Mouse (Mus musculus) megakaryocyte-erythroid progenitor cell, adult 5-6 weeks (primary cell): ENCODE results near the gene Tulp1. TPM values are rescaled to one million over a fixed set of nuclear protein-coding genes. Genes with fewer than 3 reads are reported as not detected.
"Not testable (repeated sequence)": the region's sequence is repeated elsewhere in the genome, so short reads cannot be mapped to it uniquely, and the experiment has no call there.

Experiments
- ATAC-seq: replicated peaks from 2 replicates; pipeline ENCODE4 v1.8.0; 2016; ENCODE audit warnings: mild to moderate bottlenecking, inconsistent platforms; ENCODE audit not compliant: severe bottlenecking, poor library complexity, low FRiP score, low TSS enrichment
- total RNA-seq, 2 experiments: library from RNA; stranded (forward) in 1 of 2; stranded (reverse) in 1 of 2; fragments of 200-1000, 215-1000 nt in 1 of 2; fragments of >200 nt in 1 of 2; fragmentation: Nextera tagmentation in 1 of 2; gene quantifications; 2 replicates each; pipeline ENCODE4 v1.2.3; 2014 to 2017

The Tulp1 gene
- total RNA-seq, 2 experiments from 2014 or later: not detected

DNA sequence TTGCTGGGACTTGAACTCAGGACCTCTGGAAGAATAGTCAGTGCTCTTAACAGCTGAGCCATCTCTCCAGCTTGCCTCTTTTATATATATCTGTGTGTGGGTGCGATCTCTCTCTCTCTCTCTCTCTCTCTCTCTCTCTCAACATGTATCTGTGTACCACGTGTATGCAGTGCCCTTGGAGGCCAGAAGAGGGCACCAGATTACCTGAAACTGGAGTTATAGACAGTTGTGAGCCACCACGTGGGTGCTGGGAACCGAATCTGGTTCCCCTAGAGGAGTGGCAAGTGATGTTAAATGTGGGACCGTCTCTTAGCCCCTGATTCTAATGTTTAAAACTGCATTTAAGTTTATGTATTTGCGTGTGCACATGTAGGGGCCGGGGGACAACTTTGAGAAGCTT is 40.6 kb downstream of the Tulp1 start:
- ATAC-seq: not testable (repeated sequence)

DNA sequence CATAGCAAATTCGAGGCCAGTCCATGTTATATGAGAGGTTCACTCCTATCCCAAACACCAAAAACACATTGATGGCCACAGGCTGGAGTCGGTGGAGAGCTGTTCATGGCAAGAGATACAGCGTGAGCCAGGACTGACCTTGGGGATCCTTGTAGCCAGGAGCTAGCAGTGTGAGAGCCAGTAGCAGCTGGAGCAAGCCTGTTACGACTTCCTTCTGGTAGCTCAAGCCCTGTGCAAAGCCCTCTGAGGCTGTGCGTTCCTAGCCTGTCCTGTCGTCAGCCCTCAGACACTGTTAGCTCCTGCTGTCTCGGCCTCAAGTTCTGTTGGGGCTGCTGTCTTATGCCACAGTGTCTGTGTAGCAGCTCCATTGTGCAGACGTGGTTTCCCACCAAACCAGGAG is 41.2 kb downstream of the Tulp1 start:
- ATAC-seq: no peak

DNA sequence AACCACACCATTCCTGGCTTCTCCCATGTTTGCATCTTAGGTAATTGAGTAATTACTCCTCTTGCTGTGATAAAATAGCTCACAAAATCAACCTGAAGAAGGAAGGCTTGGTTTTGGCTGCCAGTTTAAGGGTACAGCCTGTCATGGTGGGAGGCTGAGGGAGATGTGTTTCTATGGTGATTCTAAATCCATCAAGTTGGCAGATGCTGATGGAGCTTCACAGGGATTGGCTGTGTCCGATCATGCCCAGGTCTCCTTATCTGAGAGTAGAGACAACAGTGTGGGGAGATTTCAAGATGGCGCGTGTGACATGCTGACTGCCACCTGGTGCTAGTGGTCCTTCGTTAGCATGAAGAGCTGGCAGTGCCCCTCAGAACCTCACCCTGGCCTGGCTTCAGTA is 43.3 kb downstream of the Tulp1 start:
- no peak for ATAC-seq

DNA sequence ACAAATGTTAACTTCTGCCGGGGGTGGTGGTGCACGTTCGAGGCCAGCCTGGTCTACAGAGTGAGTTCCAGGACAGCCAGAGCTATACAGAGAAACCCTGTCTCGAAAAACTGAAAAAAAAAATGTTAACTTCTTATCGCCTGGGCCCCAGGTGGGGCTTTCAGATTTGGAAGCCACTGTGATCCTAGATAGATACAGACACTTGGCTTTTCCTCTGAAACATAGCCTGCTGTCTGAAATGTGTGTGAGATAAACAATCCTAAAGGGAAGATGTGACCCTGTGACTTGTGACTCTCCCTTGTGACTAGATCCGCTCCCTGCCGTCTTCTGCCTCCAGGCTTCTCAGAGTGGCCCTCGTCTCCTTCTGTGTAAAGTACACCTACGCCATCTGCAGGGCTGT is 47.3 kb downstream of the Tulp1 start:
- ATAC-seq: peak; percentile 53

DNA sequence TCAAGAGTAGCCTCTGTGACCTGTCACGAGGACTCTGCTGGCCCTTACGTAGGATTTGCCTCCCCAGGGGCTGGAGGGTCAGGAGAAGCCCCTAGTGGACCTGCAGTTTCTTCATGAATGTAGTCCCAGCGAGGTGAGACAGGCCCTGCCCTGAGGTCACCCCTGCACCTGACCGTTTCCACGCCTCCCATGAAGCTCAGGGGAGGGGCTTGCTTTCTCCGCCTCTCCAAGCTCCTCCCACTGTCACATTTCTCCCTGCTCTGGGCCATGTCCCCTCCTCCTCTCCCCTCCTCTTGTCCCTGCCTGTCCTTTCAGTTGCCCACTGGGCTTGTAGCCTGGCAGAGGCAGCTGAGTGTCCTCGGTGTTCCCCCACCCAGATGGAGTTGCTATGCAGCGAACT is 47.9 kb downstream of the Tulp1 start:
- ATAC-seq: no peak

DNA sequence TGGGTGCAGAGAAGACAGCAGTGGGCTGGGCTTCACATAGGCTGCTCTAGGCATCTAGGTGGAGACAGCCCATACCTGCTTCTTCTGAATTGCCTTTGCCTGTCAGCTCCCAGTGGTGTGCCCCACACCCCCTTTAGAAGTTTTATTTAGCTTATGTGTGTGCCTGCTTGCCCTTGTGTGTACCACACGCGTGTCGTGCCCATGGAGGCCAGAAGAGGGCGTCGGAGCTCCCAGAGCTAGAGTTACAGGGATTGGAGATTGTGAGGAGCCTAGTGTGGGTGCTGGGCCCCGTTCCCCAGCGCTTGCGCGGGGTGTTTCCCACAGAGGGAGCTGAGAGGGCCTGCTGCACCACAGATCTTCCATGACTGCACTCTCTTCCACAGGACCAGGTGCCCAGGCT is 48.5 kb downstream of the Tulp1 start:
- ATAC-seq: no peak

DNA sequence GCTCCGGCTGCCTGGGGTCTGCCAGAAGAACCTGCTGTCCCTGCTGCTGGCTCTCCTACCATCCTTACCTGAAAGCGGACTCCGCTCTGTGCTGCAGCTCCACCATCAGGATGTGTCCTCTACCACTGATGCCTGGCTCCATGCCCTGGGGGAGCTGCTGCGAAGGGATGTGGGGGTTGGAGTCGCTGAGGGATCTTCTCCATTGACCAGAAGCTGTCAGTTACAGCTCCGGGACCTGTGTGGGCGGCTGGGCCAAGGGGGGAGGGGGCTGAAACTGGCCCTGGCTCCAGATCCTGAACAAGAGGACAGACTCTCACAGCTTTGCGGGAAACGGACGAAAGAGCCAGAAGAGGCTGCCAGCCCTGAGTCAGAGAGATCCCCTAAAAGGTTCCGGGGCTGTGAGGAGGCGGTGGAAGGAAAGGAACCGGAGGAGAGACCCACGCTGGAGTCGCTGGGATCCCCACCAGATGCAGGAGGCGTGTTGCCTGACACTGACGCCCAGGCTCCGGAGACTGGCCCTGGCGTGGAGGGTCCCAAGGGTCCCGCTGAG is 49.3 kb downstream of the Tulp1 start:
- ATAC-seq: no peak

DNA sequence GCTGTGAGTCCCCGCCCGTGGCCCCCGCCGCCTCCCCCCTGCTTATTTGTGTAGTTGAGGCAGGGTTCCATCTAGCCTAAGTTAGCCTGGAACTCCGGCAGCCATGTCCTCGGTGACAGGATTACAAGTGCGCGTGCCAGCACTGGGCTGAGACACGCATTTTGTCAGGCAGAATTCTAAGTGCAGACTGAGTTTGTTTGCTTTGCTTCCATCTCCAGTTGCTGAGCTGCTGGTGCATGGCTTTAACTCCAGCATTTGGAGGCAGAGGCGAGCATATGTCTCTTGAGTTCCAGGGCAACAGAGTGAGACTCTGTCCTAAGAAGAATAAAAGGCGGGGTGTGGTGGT is 51.2 kb downstream of the Tulp1 start:
- no peak for ATAC-seq

DNA sequence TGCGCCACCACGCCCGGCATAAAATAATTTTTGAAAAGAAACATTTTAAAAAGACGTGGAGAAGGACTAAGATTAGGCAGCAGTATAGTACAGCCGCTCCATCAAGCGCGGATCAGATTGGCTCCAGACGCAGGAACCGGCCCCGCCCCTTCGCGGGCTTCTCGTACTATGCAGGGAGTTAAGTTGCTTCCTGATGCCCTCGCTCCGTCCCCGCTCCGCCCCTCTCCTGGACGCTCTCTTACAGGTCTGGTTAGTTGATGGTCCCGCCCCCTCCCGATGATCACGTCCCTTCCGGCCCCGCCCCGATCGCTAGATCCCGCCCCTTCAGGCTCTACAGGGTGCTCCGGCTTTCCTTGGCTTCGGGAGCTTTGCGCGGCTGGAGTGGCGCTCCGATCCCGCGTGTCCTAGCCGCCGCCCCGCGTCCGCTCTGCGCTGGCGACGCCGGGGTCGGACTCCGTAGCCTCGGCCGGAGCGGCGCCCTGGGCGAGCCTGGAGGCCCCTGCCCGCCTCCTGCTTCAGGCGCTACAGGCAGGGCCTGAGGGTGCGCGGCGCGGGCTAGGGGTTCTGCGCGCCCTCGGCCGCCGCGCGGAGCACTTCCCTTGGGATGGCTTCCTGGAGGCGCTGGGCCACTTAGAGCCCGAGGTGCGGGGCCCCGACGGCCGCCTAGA is 51.7 kb downstream of the Tulp1 start, which contains the start of gene Fance:
Gene Fance (plus strand): TSS at position 308 of the 668 bp plus-strand sequence.
- peak; percentile 90 for ATAC-seq

DNA sequence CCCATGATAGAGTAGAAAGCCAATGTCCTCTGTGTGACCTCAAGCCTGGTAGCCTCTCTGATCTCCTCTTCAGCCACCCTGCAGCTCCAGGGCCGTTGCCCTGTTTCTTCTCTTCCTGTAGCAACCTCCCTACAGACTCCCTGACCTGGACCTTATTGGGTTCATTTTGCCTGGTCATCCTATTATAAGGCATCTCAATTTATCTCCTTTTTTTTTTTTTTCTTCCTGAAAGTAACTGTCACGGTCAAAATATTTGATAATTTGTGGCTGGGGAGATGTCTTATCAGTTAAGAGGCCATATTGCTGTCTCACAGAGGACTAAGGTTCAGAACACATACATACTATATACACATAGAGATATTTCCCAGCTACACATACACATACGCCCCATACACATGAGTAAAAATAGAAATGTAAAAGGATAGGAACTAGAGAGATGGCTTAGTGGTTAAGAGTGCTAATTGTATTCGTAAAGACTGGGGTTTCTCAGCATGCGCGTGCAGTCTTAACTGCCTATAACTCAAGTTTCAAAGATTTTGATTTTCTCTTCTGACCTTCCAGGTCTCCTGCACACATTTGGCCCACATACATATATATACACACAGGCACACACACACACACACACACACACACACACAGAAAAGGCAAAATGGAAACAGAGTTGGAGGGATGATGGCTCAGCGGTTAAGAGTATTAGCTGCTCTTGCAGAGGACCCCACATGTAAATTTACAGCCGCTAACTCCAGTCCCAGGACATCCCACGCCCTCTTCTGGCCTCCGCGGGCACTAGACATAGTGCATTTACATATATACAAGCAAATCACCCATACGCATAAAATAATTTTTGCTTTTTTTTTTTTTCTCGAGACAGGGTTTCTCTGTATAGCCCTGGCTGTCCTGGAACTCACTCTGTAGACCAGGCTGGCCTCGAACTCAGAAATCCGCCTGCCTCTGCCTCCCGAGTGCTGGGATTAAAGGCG is 52.5 kb downstream of the Tulp1 start:
- peak; percentile 38; the same call in 1 of the 2 replicates for ATAC-seq

DNA sequence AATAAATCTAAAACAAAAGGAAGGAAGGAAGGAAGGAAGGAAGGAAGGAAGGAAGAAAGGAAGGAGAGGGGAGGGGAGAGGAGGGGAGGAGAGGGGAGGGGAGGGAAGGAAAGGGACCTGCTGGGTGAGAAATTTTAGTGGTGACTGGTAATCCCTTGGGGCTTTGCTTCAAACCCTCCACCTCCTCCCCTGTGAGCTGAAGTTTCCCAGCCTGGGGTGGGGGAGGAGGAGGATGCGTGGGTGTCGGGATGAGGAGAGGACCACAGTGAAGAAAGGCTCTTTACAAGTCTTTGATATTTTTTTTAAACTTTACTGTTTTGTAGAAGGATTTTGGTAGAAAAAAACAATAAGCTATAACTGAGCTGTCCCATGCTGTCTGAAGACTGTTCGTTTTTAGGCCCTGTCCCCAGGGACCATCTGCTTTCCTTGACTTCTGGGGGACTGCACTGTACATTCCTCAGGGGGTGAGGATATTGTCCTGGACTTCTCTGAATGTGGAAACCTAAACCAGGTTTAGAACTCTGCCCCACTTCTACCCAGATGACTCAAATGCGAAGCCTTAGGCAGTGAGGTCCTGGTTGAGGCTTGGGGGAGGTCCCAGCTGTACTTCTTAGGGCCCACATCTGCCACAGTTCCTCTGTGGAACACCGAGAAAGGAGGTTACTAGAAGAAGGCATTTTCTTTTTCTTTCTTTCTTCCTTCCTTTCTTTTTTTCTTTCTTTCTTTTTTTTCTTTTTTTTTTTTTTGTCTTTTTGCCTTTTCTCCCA is 53.5 kb downstream of the Tulp1 start:
- no peak for ATAC-seq

DNA sequence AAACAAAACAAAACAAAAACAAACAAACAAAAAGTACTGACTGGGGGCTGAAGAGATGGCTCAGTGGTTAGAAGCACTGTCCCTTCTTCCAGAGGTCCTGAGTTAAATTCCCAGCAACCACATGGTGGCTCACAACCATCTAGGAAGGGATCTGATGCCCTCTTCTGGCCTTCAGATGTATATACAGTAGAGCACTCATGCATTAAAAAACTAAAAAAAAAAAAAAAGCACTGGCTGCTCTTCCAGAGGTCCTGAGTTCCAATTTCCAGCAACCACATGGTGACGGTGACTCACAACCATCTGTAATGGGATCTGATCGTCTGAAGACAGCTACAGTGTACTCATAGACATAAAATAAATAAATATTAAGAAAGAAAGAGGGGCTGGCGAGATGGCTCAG is 54.2 kb downstream of the Tulp1 start:
- no peak for ATAC-seq

DNA sequence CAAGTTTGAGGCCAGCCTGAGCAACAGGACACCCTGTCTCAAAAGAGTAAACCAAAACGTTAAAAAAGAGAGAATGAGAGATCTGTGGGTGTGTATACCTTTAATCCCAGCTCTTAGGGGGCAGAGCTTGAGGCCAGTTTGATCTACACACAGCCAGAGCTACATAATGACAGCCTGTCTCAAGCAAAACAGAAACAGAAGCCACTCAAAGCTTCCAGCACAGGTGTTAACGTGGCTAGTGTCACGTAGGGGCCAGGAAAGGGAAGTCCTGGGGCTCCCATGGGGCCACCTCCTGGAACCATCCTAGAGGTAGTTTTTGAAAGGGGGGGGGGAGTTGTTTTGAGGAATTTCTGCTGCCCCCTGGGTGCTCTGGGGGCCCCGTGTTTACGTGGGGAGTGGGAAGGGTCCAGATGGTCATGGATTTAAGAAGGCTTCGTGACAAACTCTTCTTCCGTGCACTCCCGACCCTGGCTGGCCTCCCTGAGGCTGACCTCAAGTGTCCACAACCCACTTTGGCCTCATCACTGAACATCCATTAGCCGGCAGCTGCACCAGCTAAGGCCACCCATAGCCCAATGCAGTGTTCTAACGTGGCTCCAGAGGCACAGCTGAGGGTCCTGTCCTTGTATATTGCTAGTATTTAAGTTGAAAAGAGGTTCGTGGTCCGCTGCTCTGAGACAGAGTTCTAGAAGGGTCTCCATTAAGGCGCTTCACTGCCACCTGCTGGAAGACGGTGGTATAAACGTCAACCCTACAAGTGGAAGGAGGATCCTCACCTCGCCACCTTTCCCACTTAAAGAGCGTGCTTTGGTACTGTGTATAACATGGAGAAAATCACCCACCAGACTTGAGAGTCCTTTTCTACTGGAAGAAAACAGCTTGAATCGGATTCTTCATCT is 56.5 kb downstream of the Tulp1 start:
- peak; percentile 63 for ATAC-seq

DNA sequence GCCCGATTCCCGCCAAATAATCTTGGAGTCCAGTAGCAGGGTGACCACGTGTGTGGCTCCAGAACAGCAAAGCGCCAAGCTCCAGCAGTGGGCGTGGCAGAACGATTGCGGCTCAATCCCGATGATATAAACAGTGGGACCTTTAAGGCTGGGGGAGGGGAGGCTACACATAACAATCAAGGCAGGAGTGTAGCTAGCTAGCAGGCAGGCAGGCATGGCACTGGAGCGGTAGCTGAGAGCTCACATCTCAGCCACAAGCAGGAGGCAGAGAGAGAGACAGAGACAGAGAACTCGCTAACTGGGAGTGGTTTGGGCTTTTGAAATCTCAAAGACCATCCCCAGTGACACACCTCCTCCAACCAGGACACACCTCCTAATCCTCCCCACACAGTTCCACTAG is 59.9 kb downstream of the Tulp1 start:
- ATAC-seq: no peak

Other genes starting within 250 kb of the Tulp1 start
- not detected in 2 replicates for gene Scube3, start 223.1 kb downstream of the Tulp1 start, total RNA-seq (2014; fragmentation: Nextera tagmentation)
- 0.15 TPM in 1 of 2 replicates, not detected in the other for gene Scube3, start 223.1 kb downstream of the Tulp1 start, total RNA-seq (2017)
- 17.5 and 27.0 TPM in 2 replicates for gene Zfp523, start 188.1 kb downstream of the Tulp1 start, total RNA-seq (2014; fragmentation: Nextera tagmentation)
- gene Zfp523, start 188.1 kb downstream of the Tulp1 start, total RNA-seq (2017): 8.7 and 13.3 TPM in 2 replicates
- gene Def6, start 157.4 kb downstream of the Tulp1 start, total RNA-seq (2014; fragmentation: Nextera tagmentation): 24.5 and 35.1 TPM in 2 replicates
- 41.1 and 80.3 TPM in 2 replicates for gene Def6, start 157.4 kb downstream of the Tulp1 start, total RNA-seq (2017)
- 7.6 and 9.7 TPM in 2 replicates for gene Ppard, start 132.5 kb downstream of the Tulp1 start, total RNA-seq (2014; fragmentation: Nextera tagmentation)
- gene Ppard, start 132.5 kb downstream of the Tulp1 start, total RNA-seq (2017): 1.7 and 2.0 TPM in 2 replicates
- gene Fance, start 51.7 kb downstream of the Tulp1 start, total RNA-seq (2014; fragmentation: Nextera tagmentation): 47.6 and 82.8 TPM in 2 replicates
- 21.0 and 56.9 TPM in 2 replicates for gene Fance, start 51.7 kb downstream of the Tulp1 start, total RNA-seq (2017)
- 3,438 and 3,746 TPM in 2 replicates for gene Rpl10a, start 36.8 kb downstream of the Tulp1 start, total RNA-seq (2014; fragmentation: Nextera tagmentation)
- 861 and 1,170 TPM in 2 replicates for gene Rpl10a, start 36.8 kb downstream of the Tulp1 start, total RNA-seq (2017)
- 0.20 and 0.37 TPM in 2 replicates for gene Tead3, start 14.4 kb downstream of the Tulp1 start, total RNA-seq (2014; fragmentation: Nextera tagmentation)
- 0.30 TPM in 1 of 2 replicates, not detected in the other for gene Tead3, start 14.4 kb downstream of the Tulp1 start, total RNA-seq (2017)
- 19.8 and 32.3 TPM in 2 replicates for gene Fkbp5, start 152.3 kb upstream of the Tulp1 start, total RNA-seq (2014; fragmentation: Nextera tagmentation)
- 19.9 and 25.1 TPM in 2 replicates for gene Fkbp5, start 152.3 kb upstream of the Tulp1 start, total RNA-seq (2017)
- not detected in 2 replicates for gene Armc12, start 165.6 kb upstream of the Tulp1 start, total RNA-seq (2014; fragmentation: Nextera tagmentation)
- not detected in 2 replicates for gene Armc12, start 165.6 kb upstream of the Tulp1 start, total RNA-seq (2017)
- not detected in 2 replicates for gene Clpsl2, start 184.2 kb upstream of the Tulp1 start, total RNA-seq (2014; fragmentation: Nextera tagmentation)
- gene Clpsl2, start 184.2 kb upstream of the Tulp1 start, total RNA-seq (2017): not detected in 2 replicates
- gene Clps, start 195.5 kb upstream of the Tulp1 start, total RNA-seq (2014; fragmentation: Nextera tagmentation): not detected in 2 replicates
- not detected in 2 replicates for gene Clps, start 195.5 kb upstream of the Tulp1 start, total RNA-seq (2017)
- not detected in 2 replicates for gene Lhfpl5, start 210.4 kb upstream of the Tulp1 start, total RNA-seq (2014; fragmentation: Nextera tagmentation)
- gene Lhfpl5, start 210.4 kb upstream of the Tulp1 start, total RNA-seq (2017): not detected in 2 replicates